Mouse (Mus musculus): ENCODE measurements at regions not wholly inside any gene's neighbourhood (a gene's known extent, or its start where the extent isn't known, plus 50 kb on each side); places are given as distances from the start of the nearest gene placed in this dataset.

- DNase-seq (ENCODE audit: low spot score in 2 of 2): no peak
These were observed 159.8 kb upstream of the Irx3 start for GRCm38 (mm10) chr8:91961696-91962095.

GRCm38 (mm10) chr8:91955170-91955569, 153.3 kb upstream of the Irx3 start:
- DNase-seq (ENCODE audit: low spot score in 2 of 2): no peak

- no peak for DNase-seq (ENCODE audit: low spot score in 2 of 2)
These were observed 151.1 kb upstream of the Irx3 start for GRCm38 (mm10) chr8:91952981-91953380.

- no peak for DNase-seq (ENCODE audit: low spot score in 2 of 2)
These were observed 147.2 kb upstream of the Irx3 start for GRCm38 (mm10) chr8:91949110-91949509.

GRCm38 (mm10) chr8:91948173-91948940, 146.5 kb upstream of the Irx3 start:
- no peak for DNase-seq (ENCODE audit: low spot score in 2 of 2)

- DNase-seq (ENCODE audit: low spot score in 2 of 2): no peak
These were observed 139.1 kb upstream of the Irx3 start for GRCm38 (mm10) chr8:91941005-91941404.

GRCm38 (mm10) chr8:91937227-91937626, 135.4 kb upstream of the Irx3 start:
- no peak for DNase-seq (ENCODE audit: low spot score in 2 of 2)

GRCm38 (mm10) chr8:91930520-91930919, 128.7 kb upstream of the Irx3 start:
- DNase-seq (ENCODE audit: low spot score in 2 of 2): no peak

- no peak for DNase-seq (ENCODE audit: low spot score in 2 of 2)
These were observed 124.2 kb upstream of the Irx3 start for GRCm38 (mm10) chr8:91925968-91926524.

- no peak for DNase-seq (ENCODE audit: low spot score in 2 of 2)
These were observed 122.3 kb upstream of the Irx3 start for GRCm38 (mm10) chr8:91924152-91924551.

GRCm38 (mm10) chr8:91922211-91922874, 120.5 kb upstream of the Irx3 start:
- no peak for DNase-seq (ENCODE audit: low spot score in 2 of 2)

GRCm38 (mm10) chr8:91917834-91918233, 116.0 kb upstream of the Irx3 start:
- no peak for DNase-seq (ENCODE audit: low spot score in 2 of 2)

- DNase-seq (ENCODE audit: low spot score in 2 of 2): no peak
These were observed 112.1 kb upstream of the Irx3 start for GRCm38 (mm10) chr8:91913971-91914370.

GRCm38 (mm10) chr8:91913121-91913520, 111.3 kb upstream of the Irx3 start:
- no peak for DNase-seq (ENCODE audit: low spot score in 2 of 2)

- peak; percentile 14 to 23 for DNase-seq (ENCODE audit: low spot score in 2 of 2)
These were observed 107.9 kb upstream of the Irx3 start for GRCm38 (mm10) chr8:91909637-91910383.

GRCm38 (mm10) chr8:91908731-91909353, 107.0 kb upstream of the Irx3 start:
- DNase-seq (ENCODE audit: low spot score in 2 of 2): no peak

GRCm38 (mm10) chr8:91907178-91907577, 105.3 kb upstream of the Irx3 start:
- no peak for DNase-seq (ENCODE audit: low spot score in 2 of 2)

GRCm38 (mm10) chr8:91901525-91902281, 99.8 kb upstream of the Irx3 start:
- DNase-seq (ENCODE audit: low spot score in 2 of 2): no peak

GRCm38 (mm10) chr8:91899747-91900146, 97.9 kb upstream of the Irx3 start:
- DNase-seq (ENCODE audit: low spot score in 2 of 2): peak in 1 of 2 experiments; percentile 26

GRCm38 (mm10) chr8:91897381-91897780, 95.5 kb upstream of the Irx3 start:
- no peak for DNase-seq (ENCODE audit: low spot score in 2 of 2)

- no peak for DNase-seq (ENCODE audit: low spot score in 2 of 2)
These were observed 94.1 kb upstream of the Irx3 start for GRCm38 (mm10) chr8:91895987-91896386.
